Mouse (Mus musculus): Measurements from ENCODE around the gene Dcst2.

DNA sequence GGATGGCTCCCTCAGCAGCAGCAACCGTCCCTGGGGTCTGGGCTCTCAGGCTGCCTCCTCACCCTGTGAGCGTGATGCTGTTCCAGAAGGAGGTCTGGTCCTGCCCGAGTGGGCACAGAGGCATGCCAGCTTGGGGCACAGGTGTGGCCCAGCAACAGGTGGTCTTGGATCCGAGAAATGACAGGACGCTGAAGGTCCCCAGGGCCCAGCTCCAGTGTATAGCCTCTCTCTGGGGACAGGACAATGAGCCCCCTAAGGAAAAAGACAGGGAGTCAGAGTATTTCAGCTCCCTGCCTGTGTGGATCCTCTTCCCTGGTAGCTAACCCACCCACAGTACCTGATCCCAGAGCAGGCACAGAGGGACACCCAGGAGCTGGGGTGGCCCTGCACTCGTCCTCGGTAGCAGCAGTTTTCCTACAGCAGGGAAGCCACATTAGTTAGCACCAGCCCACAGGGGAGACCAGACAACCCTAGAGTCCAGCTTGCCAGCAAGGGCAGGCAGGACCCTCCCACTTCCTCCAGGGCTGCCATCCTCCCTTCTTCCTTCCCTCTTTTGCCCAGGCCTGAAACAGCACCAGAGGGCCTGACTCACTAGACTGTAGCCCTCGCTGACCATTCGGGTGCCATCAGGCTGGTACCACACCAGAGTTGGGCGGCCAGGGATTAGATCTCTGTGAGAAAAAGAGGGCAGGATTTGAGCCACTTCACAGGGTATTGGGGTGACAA is 14.8 kb upstream of the Dcst2 start:
- TF ChIP-seq CTCF (IDR thresholded peaks at IDR 0.05; ENCODE audit: extremely low read depth, insufficient read depth, insufficient read length, insufficient replicate concordance) (no peak), POLR2A (IDR thresholded peaks at IDR 0.05; ENCODE audit: low read depth, low read length) (no peak)
